Mouse (Mus musculus): Measurements from ENCODE around the gene Tent5a.

The Tent5a gene

GRCm38 (mm10) chr9:85327242-85328211, at the start of gene Tent5a:
Gene Tent5a, minus strand, starts transcription at chr9:85327348.
- peak; percentile 30 to 54 for DNase-seq

DNA sequence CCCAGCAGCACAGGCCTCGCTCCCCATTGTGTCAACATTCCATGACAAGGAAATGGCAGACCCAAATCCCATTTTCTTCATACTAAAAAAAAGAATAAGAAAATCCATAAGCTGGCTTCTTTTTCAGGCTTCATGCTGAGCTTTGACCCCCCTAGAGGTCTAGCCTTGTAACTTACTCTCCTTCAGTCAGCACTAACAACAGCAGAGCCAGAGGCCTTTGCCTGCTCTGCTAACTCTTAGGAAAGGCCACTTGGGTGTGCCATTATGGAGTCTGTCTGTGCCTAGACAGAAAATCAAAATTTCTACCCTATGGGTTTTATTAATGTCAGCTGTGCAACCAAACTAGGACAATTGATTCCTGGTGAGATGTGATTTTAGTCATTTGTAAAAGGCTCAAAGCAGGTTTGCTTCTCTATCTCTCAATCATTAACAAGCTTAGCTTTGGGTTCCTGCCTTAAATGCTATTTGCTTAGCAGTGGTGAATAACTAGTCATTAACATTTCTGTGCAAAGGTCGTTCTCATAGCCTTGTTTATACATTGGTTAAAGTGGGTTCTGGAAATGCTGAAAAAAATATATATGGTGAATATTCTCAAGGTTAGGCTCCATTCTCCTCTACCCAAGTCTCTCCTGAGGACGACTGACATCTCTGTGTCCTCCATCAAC, 49.6 kb upstream of the Tent5a start:
- DNase-seq: no peak

GRCm38 (mm10) chr9:85375152-85375551, 48.0 kb upstream of the Tent5a start:
- no peak for DNase-seq

GRCm38 (mm10) chr9:85372034-85372433, 44.9 kb upstream of the Tent5a start:
- no peak for DNase-seq

DNA sequence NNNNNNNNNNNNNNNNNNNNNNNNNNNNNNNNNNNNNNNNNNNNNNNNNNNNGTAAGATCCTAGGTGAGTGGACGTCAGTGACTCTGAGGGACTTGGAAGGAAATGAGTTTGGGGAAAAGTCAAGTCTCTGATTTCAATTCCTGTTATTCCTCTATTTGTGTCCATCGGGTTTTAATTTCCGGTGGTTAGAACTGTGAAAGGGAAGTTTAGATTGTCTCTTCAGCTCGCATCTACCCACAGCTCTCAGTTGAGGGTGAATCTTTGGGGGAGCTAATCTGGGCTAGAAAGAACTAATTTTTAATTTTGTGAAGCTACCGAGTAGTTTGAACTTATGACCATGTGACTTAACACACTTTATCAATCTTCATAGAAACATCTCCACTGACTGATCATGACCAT, 42.4 kb upstream of the Tent5a start:
- DNase-seq: no peak

GRCm38 (mm10) chr9:85357154-85357860, 30.2 kb upstream of the Tent5a start:
- DNase-seq: no peak

DNA sequence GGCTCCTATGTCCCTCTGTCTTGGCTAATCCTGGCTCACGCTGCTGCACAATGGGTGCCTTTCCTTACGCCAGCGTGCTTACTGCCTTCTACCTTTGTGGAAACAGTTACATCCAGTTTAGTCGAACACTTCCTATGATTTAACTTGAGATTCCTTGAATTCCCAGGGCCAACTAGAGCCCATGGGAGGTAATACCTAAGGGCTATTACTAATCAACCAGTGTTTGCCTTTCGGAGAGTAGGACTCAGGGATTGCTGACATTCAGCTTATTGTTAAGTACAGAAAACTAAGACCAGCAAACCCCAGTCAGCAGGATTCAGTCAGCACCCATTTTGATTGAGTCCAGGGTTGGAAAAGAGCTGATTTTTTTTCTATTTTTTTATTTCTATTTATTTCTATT, 28.4 kb upstream of the Tent5a start:
- DNase-seq: no peak

DNA sequence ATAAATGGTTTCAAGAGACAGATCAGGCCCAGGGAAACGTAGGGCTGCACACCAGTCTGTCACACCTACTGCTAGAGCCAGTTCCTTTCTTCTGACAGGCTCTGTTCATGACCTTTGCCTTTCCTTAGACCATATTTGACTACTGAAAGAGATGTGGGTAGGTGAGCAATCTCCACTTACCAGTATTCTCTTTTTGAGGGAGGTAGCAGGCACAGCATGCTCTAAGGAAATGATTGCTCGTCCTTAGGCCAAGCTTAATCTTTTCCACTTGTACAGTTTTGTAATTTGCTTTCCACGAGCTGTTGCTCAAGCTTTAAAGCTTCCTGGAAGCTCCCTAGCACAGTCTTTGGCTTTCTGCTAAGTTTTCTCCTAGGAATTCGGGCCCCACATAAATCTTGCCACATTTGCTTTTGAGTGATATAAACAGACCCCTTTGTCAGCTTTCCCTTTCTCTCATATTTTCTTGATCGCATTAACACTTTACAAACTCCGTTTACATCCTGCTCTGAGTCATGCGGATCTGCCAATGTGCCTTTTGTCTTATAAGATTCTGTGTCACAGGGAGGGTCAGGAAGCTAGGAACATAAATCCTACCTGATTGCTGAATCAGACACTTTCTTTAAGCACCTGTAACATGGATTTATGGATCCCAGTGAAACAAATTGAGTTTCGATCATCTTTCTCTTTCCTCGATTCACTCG, 20.8 kb upstream of the Tent5a start:
- DNase-seq: no peak

DNA sequence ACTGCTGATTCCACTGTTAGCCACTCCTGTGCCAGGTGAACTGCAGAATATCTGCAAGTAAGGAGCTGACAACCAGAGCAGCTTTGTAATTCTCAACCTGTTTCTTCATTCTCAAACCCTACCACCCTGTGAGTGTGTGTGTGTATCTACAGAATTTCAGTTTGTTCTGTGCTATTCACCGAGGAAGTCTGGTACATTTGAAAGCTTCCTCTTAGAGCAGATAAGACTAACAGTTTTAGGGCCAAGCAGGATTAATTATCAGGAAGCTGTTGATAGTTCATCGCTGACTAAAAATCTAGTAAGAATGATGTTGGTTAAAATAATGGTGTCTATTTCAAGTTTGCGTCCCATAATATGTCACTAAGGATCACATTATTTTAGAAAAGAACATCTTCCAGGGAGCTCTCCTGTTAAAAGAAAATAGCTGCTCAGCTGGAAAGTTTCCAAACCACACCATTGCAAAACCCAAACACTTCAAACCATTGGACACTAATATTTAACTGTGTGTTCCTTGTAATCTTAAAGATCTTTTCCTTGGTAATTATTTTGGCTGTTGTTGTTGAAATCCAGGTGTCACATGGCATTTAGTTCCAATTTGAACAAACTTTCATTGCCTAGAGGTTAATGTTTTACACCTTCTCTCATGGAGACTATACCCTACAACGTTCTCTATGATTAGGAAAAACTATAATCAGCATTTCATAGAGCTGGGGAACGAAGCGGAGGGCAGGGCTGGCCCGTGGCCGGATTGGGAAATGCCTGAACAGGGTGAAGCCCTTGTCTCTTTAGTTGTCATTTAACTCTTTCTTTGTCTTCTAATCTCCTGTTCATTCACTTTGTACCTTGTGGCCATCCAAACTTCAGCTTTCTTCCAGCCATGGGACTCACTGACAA, 16.0 kb upstream of the Tent5a start:
- DNase-seq: no peak

DNA sequence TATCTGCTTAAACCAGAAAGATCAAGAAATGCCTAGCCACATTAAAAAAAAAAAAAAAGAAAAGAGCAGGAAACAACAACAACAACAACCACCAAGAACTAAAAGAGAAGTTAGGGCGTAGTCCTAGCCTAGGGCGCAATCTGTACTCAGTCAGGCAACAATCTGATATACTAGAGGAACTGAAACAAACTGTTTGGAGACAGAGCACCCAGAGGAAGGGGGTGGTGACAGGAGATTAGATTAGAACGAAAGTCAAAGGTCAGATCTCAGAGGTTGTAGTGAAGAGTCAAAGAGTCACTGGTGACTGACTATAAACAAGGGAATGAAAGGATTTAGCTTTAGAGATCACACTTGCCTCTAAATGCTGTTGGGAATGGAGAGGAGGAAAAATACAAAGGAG, 13.2 kb upstream of the Tent5a start:
- no peak for DNase-seq

DNA sequence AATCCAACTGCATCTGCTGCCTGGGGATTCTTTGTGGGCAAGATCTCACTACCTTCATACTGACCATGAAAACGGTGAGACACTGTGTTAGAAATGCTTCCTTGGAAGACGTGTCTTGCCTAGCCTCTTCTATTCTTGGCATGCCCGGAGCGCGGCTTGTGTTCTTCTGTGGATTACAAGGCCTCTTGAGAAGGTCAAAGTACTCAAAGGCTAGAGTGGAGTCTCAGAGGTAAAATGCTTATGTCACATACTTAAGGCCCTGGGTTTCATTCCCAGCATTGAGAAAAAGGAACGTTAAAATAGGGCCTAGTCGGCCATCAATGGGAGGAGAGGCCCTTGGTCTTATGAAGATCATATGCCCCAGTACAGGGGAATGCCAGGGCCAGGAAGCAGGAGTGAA, 8.9 kb upstream of the Tent5a start:
- no peak for DNase-seq

DNA sequence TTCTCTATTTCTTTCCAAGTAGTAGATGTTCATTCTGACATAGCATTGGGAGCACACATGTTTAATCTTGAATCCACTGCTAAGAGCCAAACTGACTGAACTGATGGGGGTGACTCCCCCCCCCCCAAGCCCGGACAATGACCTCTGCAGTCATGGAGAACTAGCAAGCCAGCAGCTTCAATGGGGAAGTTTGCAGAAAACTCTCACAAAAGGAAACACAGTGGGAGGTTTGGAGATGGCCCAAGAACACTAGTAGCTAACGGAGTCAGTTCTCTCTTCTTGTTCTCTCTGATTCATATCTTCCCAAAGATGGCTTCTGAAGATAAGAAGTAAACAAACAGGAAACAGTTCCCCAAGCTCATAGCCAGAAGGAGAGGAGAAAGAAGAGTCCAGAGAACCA, 4.4 kb upstream of the Tent5a start:
- DNase-seq: no peak

DNA sequence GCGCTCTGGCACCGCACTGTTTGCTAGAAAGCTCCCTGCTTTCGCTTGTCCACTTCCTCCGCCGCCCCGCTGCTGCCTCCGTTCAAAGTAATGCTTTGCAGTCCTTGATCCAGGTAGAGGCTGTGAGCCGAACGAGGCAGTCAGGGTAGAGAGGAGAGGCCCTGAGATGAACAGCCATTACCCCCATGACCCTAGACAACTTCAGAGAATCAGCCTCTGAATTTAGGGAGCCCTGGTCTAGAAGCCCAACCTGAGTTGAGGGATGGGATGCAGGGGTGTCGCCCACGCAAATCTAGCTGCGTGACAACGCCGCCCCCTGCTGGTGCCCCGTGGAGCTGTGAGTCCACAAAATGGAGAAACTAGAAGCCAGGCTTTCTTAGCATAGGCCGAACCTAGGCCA, 1.1 kb upstream of the Tent5a start:
- peak; percentile 80 to 87 for DNase-seq

GRCm38 (mm10) chr9:85326292-85327241, 581 bp downstream of the Tent5a start:
- DNase-seq: peak; percentile 5 to 10

GRCm38 (mm10) chr9:85325201-85325868, 1.8 kb downstream of the Tent5a start:
- DNase-seq: no peak

- DNase-seq: no peak
Measured at GRCm38 (mm10) chr9:85324158-85324875, 2.8 kb downstream of the Tent5a start.

GRCm38 (mm10) chr9:85320167-85320951, 6.8 kb downstream of the Tent5a start:
- DNase-seq: no peak

DNA sequence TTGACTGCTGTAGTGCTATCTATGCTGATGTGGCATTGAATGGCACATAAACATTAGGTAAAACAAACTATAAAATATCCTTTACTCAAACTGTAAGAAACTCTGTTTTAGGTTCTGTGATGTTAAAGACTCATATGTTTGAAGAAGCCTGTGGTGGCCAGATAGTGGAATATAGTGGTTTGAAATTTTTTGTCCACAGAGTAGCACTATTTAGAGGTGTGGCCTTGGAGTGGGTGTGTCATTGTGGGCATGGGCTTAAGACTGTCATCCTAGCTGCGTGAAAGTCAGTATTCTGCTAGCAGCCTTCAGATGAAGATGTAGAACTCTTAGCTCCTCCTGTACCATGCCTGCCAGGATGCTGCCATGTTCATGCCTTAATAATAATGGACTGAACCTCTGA, 11.0 kb downstream of the Tent5a start:
- DNase-seq: no peak

Measured in cerebellum, postnatal 25 days (tissue).